8 mouse cellular contexts compared by ENCODE assay signal in the genomic region with DNA sequence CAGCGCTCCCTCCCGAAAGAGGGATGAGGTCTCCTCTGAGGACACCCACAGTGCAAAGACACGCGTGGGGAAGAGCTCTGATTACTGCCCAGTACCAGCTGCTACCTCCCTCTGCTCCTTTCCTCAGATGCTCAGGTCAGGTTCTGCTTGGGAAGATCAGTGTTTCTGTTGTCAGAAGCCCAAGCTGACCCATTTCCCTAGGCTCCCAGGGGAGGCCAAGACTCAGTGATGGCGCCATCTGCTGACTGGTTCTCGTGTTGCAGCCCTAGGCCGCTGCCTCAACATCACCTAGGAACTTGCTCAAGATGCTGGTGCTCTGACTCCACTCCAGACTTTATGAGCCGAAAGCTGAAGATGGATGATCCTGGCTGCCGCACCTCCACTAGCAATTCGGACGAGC. TPM values are rescaled to one million over a fixed set of nuclear protein-coding genes. Genes with fewer than 3 reads are reported as not detected.
A peak's percentile ranks its signal among the peaks of the same experiment; 100 is the strongest.
DNase-seq lines count a peak whose midpoint lies in the region; ATAC-seq lines count a peak whose summit lies in the region.

No protein-coding gene starts in this region.

- H3K4me3 ChIP-seq in midbrain, embryonic 14.5 days (replicated peaks; ENCODE audit: low read depth, low read length) = no peak overlapping the region
- H3K4me3 ChIP-seq in midbrain, embryonic 16.5 days (ENCODE audit: low read depth, low read length) = no peak overlapping the region
- H3K4me3 ChIP-seq in kidney, embryonic 16.5 days (ENCODE audit: low read length) = no peak overlapping the region
- no peak overlapping the region for H3K4me3 ChIP-seq in liver, embryonic 11.5 days (ENCODE audit: low read depth, low read length)

- no peaks in the 10 kb centered on the region for H3K36me3 ChIP-seq in midbrain, embryonic 14.5 days (ENCODE audit: control insufficient read depth, insufficient read depth, low read length)
- no peaks in the 10 kb centered on the region for H3K36me3 ChIP-seq in midbrain, embryonic 16.5 days (ENCODE audit: control insufficient read depth, insufficient read depth, low read length)
- no peaks in the 10 kb centered on the region for H3K36me3 ChIP-seq in kidney, embryonic 16.5 days (ENCODE audit: insufficient read depth, low read length)
- H3K36me3 ChIP-seq in liver, embryonic 11.5 days (ENCODE audit: control insufficient read depth, insufficient read depth, low read length) = no peaks in the 10 kb centered on the region

- no peak overlapping the region for H3K4me2 ChIP-seq in midbrain, embryonic 14.5 days (ENCODE audit: low read length)
- no peak overlapping the region for H3K4me2 ChIP-seq in midbrain, embryonic 16.5 days (ENCODE audit: low read length)
- no peak overlapping the region for H3K4me2 ChIP-seq in kidney, embryonic 16.5 days (replicated peaks; ENCODE audit: low read depth, low read length)
- no peak overlapping the region for H3K4me2 ChIP-seq in liver, embryonic 11.5 days

- DNase-seq in midbrain, embryonic 14.5 days = peak; percentile 70
- DNase-seq in cerebellum, postnatal 4 days (ENCODE audit: low spot score in 2 of 2) = peak; percentile 73 to 90
- DNase-seq in gastrocnemius, postnatal 14 days = peak; percentile 65
- DNase-seq in liver, embryonic 11.5 days (ENCODE audit: low spot score) = peak; percentile 51
- DNase-seq in ovary, postnatal 10 days (ENCODE audit: low spot score) = peak; percentile 59
- DNase-seq in thymus, postnatal 0 days (ENCODE audit: low spot score) = peak; percentile 54

- intact Hi-C loops in gastrocnemius, postnatal 14 days (cut with DNase I; ENCODE audit: low total_unique reads) = loop anchor here (5.0 kb wide), 1 partner anchor 106 kb away; no protein-coding TSS in a partner anchor

- no peak overlapping the region for H3K27ac ChIP-seq in midbrain, embryonic 14.5 days (replicated peaks; ENCODE audit: low read depth, low read length)
- no peak overlapping the region for H3K27ac ChIP-seq in midbrain, embryonic 16.5 days (ENCODE audit: low read length)
- H3K27ac ChIP-seq in kidney, embryonic 16.5 days (ENCODE audit: low read length) = no peak overlapping the region
- no peak overlapping the region for H3K27ac ChIP-seq in liver, embryonic 11.5 days (ENCODE audit: low read depth, low read length)

- no peaks in the 10 kb centered on the region for H3K4me1 ChIP-seq in midbrain, embryonic 14.5 days (ENCODE audit: control insufficient read depth, insufficient read depth, low read length)
- peaks cover 6% of the 10 kb centered on the region; the same call in 1 of the 2 replicates for H3K4me1 ChIP-seq in midbrain, embryonic 16.5 days (ENCODE audit: control insufficient read depth, insufficient read depth, low read length)
- H3K4me1 ChIP-seq in kidney, embryonic 16.5 days (ENCODE audit: insufficient read depth, low read length) = 0 out of 2 replicates have a peak, but pooled peaks cover 2% of the 10 kb centered on the region
- no peaks in the 10 kb centered on the region for H3K4me1 ChIP-seq in liver, embryonic 11.5 days (replicated peaks; ENCODE audit: control insufficient read depth, insufficient read depth, low read length)

- ATAC-seq in midbrain, embryonic 14.5 days (ENCODE audit: low FRiP score, low TSS enrichment) = no peak
- ATAC-seq in midbrain, embryonic 16.5 days = no peak
- ATAC-seq in kidney, embryonic 16.5 days (ENCODE audit: low FRiP score, low TSS enrichment) = peak; percentile 39; the same call in 1 of the 2 replicates
- no peak for ATAC-seq in liver, embryonic 11.5 days (replicated peaks; ENCODE audit: low FRiP score)

- 46% methylated on average over 11 of the region's 11 CpGs for WGBS in midbrain, embryonic 14.5 days
- 55% methylated on average over 11 of the region's 11 CpGs for whole genome bisulfite sequencing in midbrain, embryonic 16.5 days
- 50% methylated on average over 11 of the region's 11 CpGs for WGBS in kidney, embryonic 16.5 days
- WGBS in liver, embryonic 11.5 days = 56% methylated on average over 11 of the region's 11 CpGs

- H3K27me3 ChIP-seq in midbrain, embryonic 14.5 days (ENCODE audit: control insufficient read depth, insufficient read depth, low read length) = no peaks in the 10 kb centered on the region
- H3K27me3 ChIP-seq in midbrain, embryonic 16.5 days (ENCODE audit: control insufficient read depth, insufficient read depth, low read depth, low read length) = no peaks in the 10 kb centered on the region
- H3K27me3 ChIP-seq in kidney, embryonic 16.5 days (ENCODE audit: insufficient read depth, low read length) = no peaks in the 10 kb centered on the region
- no peaks in the 10 kb centered on the region for H3K27me3 ChIP-seq in liver, embryonic 11.5 days (replicated peaks; ENCODE audit: control insufficient read depth, insufficient read depth, low read length)

- no peaks in the 10 kb centered on the region for H3K9me3 ChIP-seq in midbrain, embryonic 14.5 days (ENCODE audit: control insufficient read depth, low read length)
- no peaks in the 10 kb centered on the region for H3K9me3 ChIP-seq in midbrain, embryonic 16.5 days (replicated peaks; ENCODE audit: control insufficient read depth, low read length, poor library complexity, severe bottlenecking)
- H3K9me3 ChIP-seq in kidney, embryonic 16.5 days (ENCODE audit: low read length) = no peaks in the 10 kb centered on the region
- H3K9me3 ChIP-seq in liver, embryonic 11.5 days (ENCODE audit: control insufficient read depth, low read length) = no peaks in the 10 kb centered on the region

- H3K9ac ChIP-seq in midbrain, embryonic 14.5 days (replicated peaks; ENCODE audit: low read length) = no peak overlapping the region
- H3K9ac ChIP-seq in midbrain, embryonic 16.5 days (ENCODE audit: low read depth, low read length) = no peak overlapping the region
- no peak overlapping the region for H3K9ac ChIP-seq in kidney, embryonic 16.5 days (replicated peaks; ENCODE audit: low read length)
- H3K9ac ChIP-seq in liver, embryonic 11.5 days (ENCODE audit: low read depth, low read length) = no peak overlapping the region

RNA-seq across cellular contexts. Expression of gene Gramd1b, which starts 52.4 kb away (rescaled TPM):
- 11.3 and 15.4 TPM in 2 replicates for polyA plus RNA-seq in midbrain, embryonic 14.5 days (2014; fragmentation: Nextera tagmentation; extraction: Ambion mirVana)
- 16.7 and 20.3 TPM in 2 replicates for polyA plus RNA-seq in midbrain, embryonic 16.5 days (2015; fragmentation: Nextera tagmentation; extraction: Ambion mirVana)
- total RNA-seq in gastrocnemius, postnatal 14 days (2021) = 10 to 100 TPM; 15.9 to 30.2 TPM
- polyA plus RNA-seq in kidney, embryonic 16.5 days (2015; fragmentation: Nextera tagmentation; extraction: Ambion mirVana) = 11.0 and 13.7 TPM in 2 replicates
- polyA plus RNA-seq in liver, embryonic 11.5 days (2014; fragmentation: Nextera tagmentation; extraction: Ambion mirVana) = 2.1 and 2.7 TPM in 2 replicates
- 4.3 and 6.1 TPM in 2 replicates for polyA plus RNA-seq in thymus, postnatal 0 days (2015; fragmentation: Nextera tagmentation; extraction: Ambion mirVana)
